Mouse (Mus musculus): Measurements from ENCODE around the gene Add3. TPM values are rescaled to one million over a fixed set of nuclear protein-coding genes. Genes with fewer than 3 reads are reported as not detected.
A peak's percentile ranks its signal among the peaks of the same experiment; 100 is the strongest.

The Add3 gene
- polyA plus RNA-seq (2015; fragmentation: Nextera tagmentation; extraction: Ambion mirVana) = 80.1 and 85.6 TPM in 2 replicates

DNA sequence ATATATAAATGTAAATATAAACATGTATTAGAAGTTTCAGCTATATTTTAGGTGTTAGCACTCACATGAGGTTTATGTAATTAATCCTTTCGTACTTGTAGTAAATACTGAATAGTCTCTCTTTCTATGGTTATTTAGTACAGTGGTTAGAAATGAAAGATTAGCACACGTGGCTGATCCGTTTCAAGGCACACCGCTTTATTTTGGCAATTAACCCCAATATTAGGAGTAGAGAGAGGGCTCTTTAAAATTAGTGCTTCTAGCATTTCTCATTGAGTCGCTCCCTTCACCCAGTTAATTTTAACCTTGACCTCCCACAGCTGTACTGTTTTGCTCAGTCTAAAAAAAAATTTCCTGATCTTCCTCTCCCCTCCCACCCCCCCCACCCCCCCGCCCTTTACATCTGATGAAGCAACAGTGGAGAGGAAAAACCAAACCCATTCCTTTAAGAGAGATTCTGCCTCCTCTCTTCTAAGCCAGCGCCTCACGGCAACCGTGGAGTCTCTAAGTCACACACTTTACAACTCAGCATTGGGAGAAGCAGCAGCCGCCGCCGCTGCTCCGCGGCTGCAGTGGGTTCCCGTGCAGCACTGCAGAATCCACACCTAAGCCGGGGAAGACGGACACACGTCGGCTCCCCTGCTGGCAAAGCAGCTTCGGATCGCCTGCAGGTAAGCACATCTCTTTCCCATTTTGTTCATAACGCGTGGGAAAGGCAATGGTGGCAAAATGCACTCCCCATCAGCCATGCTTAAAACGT, at the start of gene Add3:
TSS of gene Add3 (plus strand) at position 400 of the 760 bp plus-strand sequence.
- H3K27me3 ChIP-seq = peaks cover 4% of the 10 kb centered on the region; the same call in 1 of the 2 replicates
- WGBS = 4% methylated on average over 24 of the region's 24 CpGs
- no peaks in the 10 kb centered on the region for H3K9me3 ChIP-seq (replicated peaks)
- H3K4me1 ChIP-seq = peaks cover 40% of the 10 kb centered on the region
- H3K9ac ChIP-seq = peak within 1 kb of the TSS; percentile 72
- H3K27ac ChIP-seq = peak within 1 kb of the TSS; percentile 93
- ATAC-seq (replicated peaks; ENCODE audit: low FRiP score) = no peak
- peak within 1 kb of the TSS; percentile 77 for H3K4me2 ChIP-seq
- peak within 1 kb of the TSS; percentile 80 for H3K4me3 ChIP-seq (replicated peaks)
- H3K36me3 ChIP-seq = no peaks in the 10 kb centered on the region

DNA sequence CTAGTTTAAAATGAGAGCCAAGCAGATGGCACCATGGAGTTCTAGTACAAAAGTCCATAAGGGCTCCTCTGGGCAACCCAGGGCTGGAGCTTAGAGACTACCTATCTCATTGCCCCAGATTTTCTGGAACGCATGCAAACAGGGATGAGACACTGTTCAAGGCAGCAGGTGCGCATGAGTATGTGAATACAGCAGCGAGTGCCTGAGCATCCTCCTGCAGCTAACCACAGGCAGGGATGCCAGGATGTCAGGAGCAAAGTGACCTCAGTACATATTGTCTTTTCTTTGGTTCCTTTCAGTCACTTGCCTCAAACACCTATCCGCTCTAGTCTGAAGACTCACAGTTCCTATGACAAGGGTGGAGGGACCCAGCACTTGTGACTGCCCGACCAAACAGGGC, 49.6 kb upstream of the Add3 start:
- Histone ChIP-seq H3K4me1 (peaks cover 22% of the 10 kb centered on the region), H3K9ac (no peak overlapping the region), H3K4me2 (no peak overlapping the region), H3K4me3 (replicated peaks) (no peak overlapping the region), H3K27me3 (no peaks in the 10 kb centered on the region), H3K9me3 (replicated peaks) (no peaks in the 10 kb centered on the region), H3K27ac (no peak overlapping the region), H3K36me3 (no peaks in the 10 kb centered on the region)
- no peak for ATAC-seq (replicated peaks; ENCODE audit: low FRiP score)
- WGBS = 98% methylated on average over 5 of the region's 5 CpGs

DNA sequence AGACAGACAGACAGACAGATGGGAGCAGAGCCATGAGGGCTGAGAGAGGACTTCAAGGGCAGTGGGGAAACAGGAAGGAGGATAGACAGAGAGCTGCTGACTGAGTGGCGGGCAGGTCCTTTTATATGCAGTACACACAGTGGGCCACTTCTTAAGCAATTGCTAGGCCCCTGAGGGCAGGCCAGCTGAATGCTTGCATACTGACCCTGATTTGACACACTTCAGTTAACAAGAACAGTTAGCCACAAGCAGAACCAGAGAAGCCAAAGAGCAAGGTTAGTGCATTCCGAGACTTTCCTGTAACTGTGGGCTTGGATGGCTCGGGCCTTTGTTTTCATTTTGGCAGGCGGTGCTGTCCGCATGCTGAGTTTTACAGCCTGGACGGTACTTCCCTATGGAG, 48.0 kb upstream of the Add3 start:
- Histone ChIP-seq H3K36me3 (no peaks in the 10 kb centered on the region), H3K4me1 (peaks cover 9% of the 10 kb centered on the region), H3K27ac (no peak overlapping the region), H3K9me3 (replicated peaks) (no peaks in the 10 kb centered on the region), H3K9ac (no peak overlapping the region), H3K4me3 (replicated peaks) (no peak overlapping the region), H3K4me2 (no peak overlapping the region), H3K27me3 (no peaks in the 10 kb centered on the region)
- 0 out of 2 replicates have a peak, but pooled peaks have one; percentile 27 for ATAC-seq (replicated peaks; ENCODE audit: low FRiP score)
- WGBS = 74% methylated on average over 6 of the region's 6 CpGs

- no peaks in the 10 kb centered on the region; the same call in 1 of the 2 replicates for H3K4me1 ChIP-seq
- no peak overlapping the region for H3K9ac ChIP-seq
- H3K9me3 ChIP-seq (replicated peaks) = no peaks in the 10 kb centered on the region
- H3K27ac ChIP-seq = no peak overlapping the region
- H3K4me2 ChIP-seq = no peak overlapping the region
- H3K36me3 ChIP-seq = no peaks in the 10 kb centered on the region
- H3K4me3 ChIP-seq (replicated peaks) = no peak overlapping the region
- no peaks in the 10 kb centered on the region for H3K27me3 ChIP-seq
- 71% methylated on average over 3 of the region's 3 CpGs for WGBS
- ATAC-seq (replicated peaks; ENCODE audit: low FRiP score) = no peak
Measured at GRCm38 (mm10) chr19:53093294-53093693, 46.9 kb upstream of the Add3 start.

DNA sequence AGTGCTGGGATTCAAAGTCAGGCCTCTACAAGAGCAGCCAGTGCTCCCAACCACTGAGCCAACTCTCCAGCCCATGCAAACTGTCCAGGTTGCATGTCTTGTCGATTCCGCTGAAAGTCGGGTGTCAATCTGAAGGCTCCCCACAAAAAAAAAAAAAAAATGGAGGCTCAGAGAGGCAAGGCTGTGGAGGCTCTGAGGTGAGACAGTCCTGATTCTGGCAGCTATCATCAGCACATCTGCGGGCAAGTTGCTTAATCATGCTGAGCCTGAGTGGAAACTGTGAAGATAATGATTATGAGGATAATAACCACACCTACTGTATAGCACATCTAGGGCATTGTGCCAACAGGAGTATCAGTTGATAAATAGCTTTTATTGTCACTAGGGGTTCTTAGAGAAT, 45.6 kb upstream of the Add3 start:
- Histone ChIP-seq H3K4me3 (replicated peaks) (no peak overlapping the region), H3K36me3 (no peaks in the 10 kb centered on the region), H3K9me3 (replicated peaks) (no peaks in the 10 kb centered on the region), H3K4me1 (no peaks in the 10 kb centered on the region), H3K27me3 (no peaks in the 10 kb centered on the region), H3K4me2 (no peak overlapping the region), H3K9ac (no peak overlapping the region), H3K27ac (no peak overlapping the region)
- 89% methylated on average over 4 of the region's 4 CpGs for WGBS
- no peak for ATAC-seq (replicated peaks; ENCODE audit: low FRiP score)

DNA sequence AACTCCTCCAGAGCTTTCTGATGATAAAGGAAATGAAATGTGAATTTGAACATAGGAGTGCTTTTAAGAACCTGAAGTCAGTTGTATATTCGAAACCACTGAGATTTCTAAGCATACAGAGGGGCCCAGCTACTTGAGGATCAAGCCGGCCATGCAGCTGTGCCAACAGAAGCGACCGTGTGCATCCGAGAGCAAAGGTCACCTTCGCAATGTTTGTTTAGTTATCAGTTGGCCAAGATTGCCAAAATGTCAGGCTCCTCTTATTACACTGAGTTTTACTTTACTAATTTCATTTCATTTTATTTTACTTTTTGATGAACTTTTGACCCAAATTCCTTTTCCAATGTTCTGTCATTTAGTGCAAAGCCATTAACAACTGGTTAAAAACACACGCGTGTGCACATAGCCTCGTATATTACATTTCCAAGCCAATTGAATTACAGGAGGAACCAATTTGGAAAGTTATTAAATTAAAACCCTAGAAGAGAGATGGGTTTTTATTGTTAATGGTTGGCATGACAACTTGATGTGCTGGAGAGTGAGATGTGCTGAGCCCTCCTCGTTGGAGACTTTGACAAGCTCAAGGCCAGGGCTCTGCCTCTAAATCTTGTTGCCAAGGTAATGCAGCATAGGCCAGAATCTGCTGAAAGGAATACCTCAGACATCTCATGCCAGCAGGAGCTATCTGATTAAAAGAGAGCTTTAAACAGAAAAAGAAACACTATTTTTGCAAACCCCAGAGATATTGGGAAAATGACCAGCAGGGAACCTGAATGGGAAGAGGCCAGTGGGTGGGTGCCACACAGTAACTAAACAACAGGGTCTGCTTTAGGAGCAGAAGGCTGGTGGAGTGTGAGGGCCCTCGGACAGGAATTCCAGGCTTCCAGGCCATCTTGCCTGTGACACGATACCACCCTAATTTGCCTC, 38.6 kb upstream of the Add3 start:
- H3K9ac ChIP-seq = no peak overlapping the region
- no peak overlapping the region for H3K4me3 ChIP-seq (replicated peaks)
- peak overlapping the region; percentile 27; the same call in 1 of the 2 replicates for H3K27ac ChIP-seq
- WGBS = 61% methylated on average over 12 of the region's 12 CpGs
- no peaks in the 10 kb centered on the region for H3K27me3 ChIP-seq
- 0 out of 2 replicates have a peak, but pooled peaks have one; percentile 52 for ATAC-seq (replicated peaks; ENCODE audit: low FRiP score)
- no peak overlapping the region for H3K4me2 ChIP-seq
- H3K4me1 ChIP-seq = peaks cover 21% of the 10 kb centered on the region
- H3K9me3 ChIP-seq (replicated peaks) = no peaks in the 10 kb centered on the region
- H3K36me3 ChIP-seq = no peaks in the 10 kb centered on the region

DNA sequence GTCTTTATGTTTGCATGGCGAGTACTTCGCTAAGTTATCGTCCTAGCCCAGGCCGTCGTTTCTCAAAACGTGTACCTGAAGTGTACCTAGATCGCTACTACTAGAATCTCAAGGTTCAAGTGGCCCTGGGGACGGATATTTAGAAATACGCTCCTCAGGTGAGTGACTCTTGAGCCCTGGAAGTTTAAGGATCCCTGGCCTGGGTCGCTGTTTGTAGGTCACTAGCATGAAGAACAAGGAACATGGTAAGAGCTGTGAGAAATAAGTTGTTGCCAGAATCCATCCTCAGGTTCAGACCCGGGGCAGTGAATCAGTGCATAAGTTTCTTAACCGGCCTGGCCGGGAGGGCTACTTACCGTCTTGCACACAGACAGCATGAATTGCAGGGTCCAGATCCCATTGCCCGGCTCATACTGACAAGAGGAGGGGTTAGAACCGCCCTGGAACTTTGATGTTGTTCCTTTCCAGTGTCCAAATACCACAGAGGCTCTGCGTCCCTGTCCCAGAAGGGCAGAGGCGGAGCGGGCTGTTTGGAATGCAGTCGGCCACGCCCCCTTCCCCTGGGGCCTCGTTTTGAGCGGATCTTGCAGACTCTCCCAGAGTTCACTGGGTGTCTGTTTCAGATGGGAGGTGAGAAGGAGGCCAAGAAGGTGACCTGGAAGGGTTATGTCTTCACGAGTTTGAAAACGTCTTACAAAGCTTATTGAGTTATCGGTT, 34.7 kb upstream of the Add3 start:
- Histone ChIP-seq H3K9me3 (replicated peaks) (no peaks in the 10 kb centered on the region), H3K27me3 (no peaks in the 10 kb centered on the region), H3K27ac (0 out of 2 replicates have a peak overlapping the region, but pooled peaks have one; percentile 20), H3K9ac (no peak overlapping the region), H3K4me1 (peaks cover 25% of the 10 kb centered on the region), H3K36me3 (no peaks in the 10 kb centered on the region), H3K4me2 (peak overlapping the region; percentile 35), H3K4me3 (replicated peaks) (0 out of 2 replicates have a peak overlapping the region, but pooled peaks have one; percentile 9)
- WGBS = 47% methylated on average over 26 of the region's 26 CpGs
- ATAC-seq (replicated peaks; ENCODE audit: low FRiP score) = peak; percentile 82

DNA sequence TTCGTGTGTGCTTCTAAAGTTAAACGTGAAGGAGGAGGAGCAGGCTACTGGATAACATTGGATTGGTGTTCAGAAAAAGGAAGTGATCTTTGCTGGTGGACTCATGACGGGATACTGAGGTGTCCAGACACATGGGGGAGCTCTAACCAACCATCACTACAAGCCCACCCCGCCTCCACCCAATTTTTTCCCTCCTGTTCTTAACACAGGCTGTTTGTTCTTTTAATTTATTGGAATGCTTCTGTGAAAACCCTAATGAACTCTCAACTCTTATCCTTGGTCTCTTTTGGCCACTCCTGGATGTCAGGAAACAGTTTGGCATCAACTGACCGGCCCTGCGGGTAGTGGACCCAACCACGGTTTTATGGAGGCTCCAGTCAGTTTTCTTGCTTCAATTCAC, 33.3 kb upstream of the Add3 start:
- Histone ChIP-seq H3K27me3 (no peaks in the 10 kb centered on the region), H3K36me3 (no peaks in the 10 kb centered on the region), H3K4me3 (replicated peaks) (no peak overlapping the region), H3K4me2 (no peak overlapping the region), H3K9ac (no peak overlapping the region), H3K9me3 (replicated peaks) (no peaks in the 10 kb centered on the region), H3K4me1 (peaks cover 19% of the 10 kb centered on the region), H3K27ac (0 out of 2 replicates have a peak overlapping the region, but pooled peaks have one; percentile 52)
- no peak for ATAC-seq (replicated peaks; ENCODE audit: low FRiP score)
- WGBS = 76% methylated on average over 7 of the region's 7 CpGs

- 79% methylated on average over 18 of the region's 18 CpGs for WGBS
- Histone ChIP-seq H3K27me3 (no peaks in the 10 kb centered on the region), H3K9me3 (replicated peaks) (no peaks in the 10 kb centered on the region), H3K36me3 (no peaks in the 10 kb centered on the region), H3K27ac (0 out of 2 replicates have a peak overlapping the region, but pooled peaks have one; percentile 52), H3K9ac (no peak overlapping the region), H3K4me1 (peaks cover 18% of the 10 kb centered on the region), H3K4me3 (replicated peaks) (no peak overlapping the region), H3K4me2 (no peak overlapping the region)
- no peak for ATAC-seq (replicated peaks; ENCODE audit: low FRiP score)
Measured at GRCm38 (mm10) chr19:53107361-53108247, 32.6 kb upstream of the Add3 start.

- H3K9ac ChIP-seq = no peak overlapping the region
- H3K36me3 ChIP-seq = no peaks in the 10 kb centered on the region
- 0 out of 2 replicates have a peak, but pooled peaks cover under 1% of the 10 kb centered on the region for H3K9me3 ChIP-seq (replicated peaks)
- no peak for ATAC-seq (replicated peaks; ENCODE audit: low FRiP score)
- WGBS = 60% methylated on average over 7 of the region's 7 CpGs
- H3K4me1 ChIP-seq = peaks cover 7% of the 10 kb centered on the region
- peak overlapping the region; percentile 27; the same call in 1 of the 2 replicates for H3K27ac ChIP-seq
- no peak overlapping the region for H3K4me3 ChIP-seq (replicated peaks)
- H3K4me2 ChIP-seq = no peak overlapping the region
- no peaks in the 10 kb centered on the region for H3K27me3 ChIP-seq
Measured at GRCm38 (mm10) chr19:53111996-53112590, 28.1 kb upstream of the Add3 start.

Measured in kidney, embryonic 15.5 days (tissue).